Mouse (Mus musculus) monocyte, adult 59 days (primary cell): ENCODE results near the gene Cdh9. TPM values are rescaled to one million over a fixed set of nuclear protein-coding genes. Genes with fewer than 3 reads are reported as not detected.

Experiments used
- total RNA-seq, 2 experiments: library from RNA; stranded (reverse); gene quantifications; one replicate each; pipeline ENCODE4 v1.2.4; 2023

Cdh9 gene
- total RNA-seq = not detected

DNA sequence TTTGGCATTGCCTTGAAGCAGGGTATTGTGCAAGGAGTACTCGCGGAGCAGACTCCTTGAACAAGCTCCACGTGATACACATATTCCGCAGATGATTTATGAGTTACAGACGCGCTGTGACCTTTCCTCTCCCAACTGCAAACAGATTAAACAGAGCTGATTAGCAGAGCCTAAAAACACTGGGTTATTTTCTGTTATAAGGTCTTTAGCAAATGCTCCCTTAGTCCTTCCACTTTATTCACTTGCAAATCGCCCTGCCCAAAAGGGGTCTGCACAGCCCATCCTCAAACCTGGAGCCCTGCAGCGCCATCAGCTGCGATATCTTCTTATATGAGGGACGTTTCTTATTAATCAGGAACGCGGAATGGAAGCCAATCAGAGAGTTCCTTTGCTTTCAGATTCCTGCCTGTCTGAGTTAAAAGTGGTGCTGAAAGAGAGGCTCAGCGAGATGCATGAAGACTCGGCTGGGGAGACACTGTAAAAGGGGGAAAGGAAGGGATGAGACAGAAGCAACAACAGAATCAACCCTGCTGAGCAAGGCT, at the start of gene Cdh9:
Gene Cdh9 (plus strand): TSS at position 287 of the 542 bp plus-strand sequence.

